Mouse (Mus musculus) kidney, adult 18-20 months (tissue): ENCODE measurements around the gene BC107364.
"Not testable (repeated sequence)": the region's sequence is repeated elsewhere in the genome, so short reads cannot be mapped to it uniquely, and the experiment has no call there.

Experiments used
- DNase-seq: peaks from one replicate; pipeline ENCODE4 v3.0.0; 2021

BC107364 gene

GRCm38 (mm10) chr3:96449762-96450585 is 2.1 kb downstream of the BC107364 start:
- not testable (repeated sequence) for DNase-seq

- DNase-seq: no peak
Measured at GRCm38 (mm10) chr3:96445436-96445835, 6.7 kb downstream of the BC107364 start.

GRCm38 (mm10) chr3:96440578-96440977 is 11.5 kb downstream of the BC107364 start:
- peak; percentile 78 for DNase-seq

DNA sequence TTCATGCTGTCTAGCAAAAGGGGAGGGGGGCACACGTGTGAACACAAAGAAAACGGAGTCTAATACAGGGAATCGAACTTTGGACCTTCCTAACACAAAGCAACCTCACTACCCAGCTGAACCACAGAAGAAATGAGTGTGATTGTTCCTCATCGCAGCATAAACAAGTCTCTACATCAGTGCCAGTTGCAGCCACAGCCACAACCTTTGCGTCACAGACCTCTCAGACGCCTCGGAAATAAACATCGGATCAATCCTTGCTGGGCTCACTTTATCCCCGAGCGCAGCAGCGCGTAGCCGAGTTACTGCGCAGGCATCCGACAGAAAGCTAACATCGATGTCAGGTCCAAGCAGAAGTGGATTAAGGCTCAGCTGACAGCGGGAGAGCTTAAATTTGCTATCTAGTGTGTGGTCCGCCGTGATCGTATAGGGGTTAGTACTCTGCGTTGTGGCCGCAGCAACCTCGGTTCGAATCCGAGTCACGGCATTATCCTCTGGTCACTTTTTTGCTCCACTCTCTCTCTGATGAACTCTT is 16.5 kb downstream of the BC107364 start:
- DNase-seq: no peak

- DNase-seq: no peak
Measured at GRCm38 (mm10) chr3:96432207-96432606, 19.9 kb downstream of the BC107364 start.

DNA sequence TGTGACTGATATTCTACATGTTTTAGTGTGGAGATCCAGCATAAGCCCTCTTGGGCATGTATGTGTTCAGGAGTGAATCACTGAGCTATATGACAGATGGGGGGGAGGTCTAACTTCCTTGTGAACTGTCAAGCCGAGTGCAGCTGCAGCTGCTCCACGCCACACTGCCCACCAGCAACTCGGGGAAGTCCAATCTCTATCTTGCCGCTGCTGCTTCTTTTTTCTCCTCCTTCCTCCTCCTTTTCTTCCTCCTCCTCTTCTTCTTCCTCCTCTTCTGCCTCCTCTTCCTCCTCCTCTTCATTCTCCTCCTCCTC is 22.3 kb downstream of the BC107364 start:
- DNase-seq: no peak

DNA sequence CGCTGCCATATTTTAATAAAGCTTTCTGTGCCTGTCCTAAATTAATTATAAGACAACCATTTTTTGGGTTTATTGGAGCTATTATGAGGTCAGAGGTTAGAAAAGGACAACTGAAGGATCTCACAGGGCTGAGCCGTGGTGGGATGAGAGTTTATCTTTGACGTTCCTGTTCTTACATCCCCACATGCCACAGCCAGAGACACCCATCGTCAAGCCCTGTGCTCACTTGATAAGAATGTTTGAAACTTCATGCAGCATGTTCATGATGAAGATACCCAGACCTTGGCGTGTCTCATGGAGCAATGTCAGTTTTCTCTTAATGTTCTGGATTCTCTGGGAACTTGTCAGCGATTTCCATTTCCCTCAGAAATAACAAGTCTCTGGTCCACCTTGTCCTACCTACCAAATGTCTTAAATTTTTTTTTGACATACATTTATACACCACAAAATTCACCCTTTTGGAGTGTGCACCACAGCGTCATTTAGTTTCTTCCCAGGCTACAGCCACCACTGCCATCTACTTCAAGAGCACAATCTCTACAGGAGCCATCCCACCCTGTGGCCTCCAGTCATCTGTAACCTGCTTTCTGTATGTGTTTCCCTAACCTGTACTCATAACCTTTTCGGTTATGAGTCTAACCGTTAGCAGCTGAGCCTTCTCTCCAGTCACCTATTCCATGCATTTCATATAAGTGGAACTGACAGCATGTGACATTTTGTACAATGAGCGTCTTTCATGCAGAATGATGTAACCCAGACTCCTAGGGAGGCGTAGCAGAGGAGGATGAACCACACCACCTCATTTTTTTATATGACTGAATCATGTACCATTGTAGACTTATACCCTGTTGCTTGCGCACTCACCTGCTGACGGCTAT is 22.9 kb downstream of the BC107364 start:
- no peak for DNase-seq

- DNase-seq: no peak
Measured at GRCm38 (mm10) chr3:96427761-96428462, 24.2 kb downstream of the BC107364 start.

GRCm38 (mm10) chr3:96427311-96427710 is 24.8 kb downstream of the BC107364 start:
- DNase-seq: no peak

DNA sequence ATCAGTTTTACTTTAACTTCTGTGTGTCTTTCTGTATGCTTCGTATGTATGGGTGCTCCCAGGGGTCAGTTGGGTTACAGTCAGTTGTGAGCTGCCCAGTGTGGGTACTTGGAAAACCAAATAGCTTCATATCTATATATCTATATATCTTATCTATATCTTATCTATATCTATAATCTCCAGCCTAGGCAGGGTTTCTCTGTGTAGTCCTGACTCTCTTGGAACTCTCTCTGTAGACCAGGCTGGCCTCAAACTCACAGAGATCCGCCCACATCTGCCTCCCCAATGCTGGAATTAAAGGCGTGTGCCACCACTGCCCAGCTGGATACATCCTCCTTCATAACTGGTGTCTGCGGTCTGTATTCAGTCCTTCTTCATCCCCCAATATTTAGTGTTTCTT is 25.8 kb downstream of the BC107364 start:
- no peak for DNase-seq

DNA sequence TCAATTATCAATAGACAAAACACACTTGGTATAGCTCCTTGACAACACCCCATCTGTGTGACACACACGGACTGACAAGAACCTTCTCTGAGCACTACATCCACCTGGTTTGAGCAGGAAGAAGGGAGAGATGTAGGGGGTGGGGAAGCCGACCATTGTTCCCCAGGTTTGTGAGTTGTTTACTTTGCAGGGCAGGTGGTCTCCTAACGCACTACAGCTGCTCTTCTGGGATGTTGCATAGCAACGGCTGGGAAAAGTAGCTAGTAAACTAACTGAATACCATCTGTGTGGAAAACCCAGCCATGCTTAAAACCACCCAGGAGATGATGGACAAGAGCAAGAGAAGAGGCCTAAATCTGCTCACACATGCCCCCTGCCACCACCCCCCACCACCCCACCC is 27.7 kb downstream of the BC107364 start:
- not testable (repeated sequence) for DNase-seq

- DNase-seq: no peak
Measured at GRCm38 (mm10) chr3:96423889-96424288, 28.2 kb downstream of the BC107364 start.

DNA sequence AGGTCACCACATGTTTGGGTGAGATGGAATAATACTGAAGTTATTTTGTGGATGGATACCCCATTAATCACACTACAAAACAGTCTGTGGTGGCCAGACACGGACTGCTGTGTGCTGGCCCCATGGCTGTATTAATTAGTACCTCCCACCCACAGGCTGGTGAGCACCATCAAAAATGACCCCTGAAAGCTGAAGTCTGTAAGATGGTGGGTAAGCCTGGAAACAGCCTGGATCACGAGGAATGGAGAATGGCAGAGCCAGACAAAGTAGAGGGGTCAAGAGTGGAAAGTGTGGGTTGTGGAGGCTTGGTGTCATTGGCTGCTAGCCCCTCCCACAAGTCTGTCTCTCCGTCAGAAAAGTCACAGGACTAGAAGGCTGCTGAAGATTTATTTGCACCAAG is 31.3 kb downstream of the BC107364 start:
- no peak for DNase-seq

- DNase-seq: not testable (repeated sequence)
Measured at GRCm38 (mm10) chr3:96418902-96419301, 33.2 kb downstream of the BC107364 start.

GRCm38 (mm10) chr3:96417850-96418815 is 34.0 kb downstream of the BC107364 start:
- DNase-seq: no peak

DNA sequence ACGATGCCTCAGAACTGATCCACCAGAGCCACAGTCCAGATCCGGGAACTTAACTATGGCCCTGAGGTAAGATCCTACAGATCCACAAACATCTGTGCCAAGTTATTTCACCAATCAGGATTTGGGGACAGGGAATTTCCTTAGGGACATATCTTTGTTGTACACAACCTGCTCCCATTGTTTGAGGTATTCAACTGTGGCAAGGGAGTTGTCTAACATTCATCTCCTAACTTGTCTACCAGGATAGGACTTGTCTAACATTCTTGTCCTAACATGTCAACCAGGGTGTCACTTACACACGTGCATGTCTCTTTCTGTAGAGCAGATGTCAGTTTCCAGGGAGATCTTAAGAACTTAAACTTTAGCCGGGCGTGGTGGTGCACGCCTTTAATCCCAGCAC is 35.5 kb downstream of the BC107364 start:
- DNase-seq: no peak

GRCm38 (mm10) chr3:96416056-96416455 is 36.0 kb downstream of the BC107364 start:
- no peak for DNase-seq

GRCm38 (mm10) chr3:96414951-96415327 is 37.2 kb downstream of the BC107364 start:
- DNase-seq: no peak

- DNase-seq: peak; percentile 55
Measured at GRCm38 (mm10) chr3:96414126-96414950, 37.8 kb downstream of the BC107364 start.

DNA sequence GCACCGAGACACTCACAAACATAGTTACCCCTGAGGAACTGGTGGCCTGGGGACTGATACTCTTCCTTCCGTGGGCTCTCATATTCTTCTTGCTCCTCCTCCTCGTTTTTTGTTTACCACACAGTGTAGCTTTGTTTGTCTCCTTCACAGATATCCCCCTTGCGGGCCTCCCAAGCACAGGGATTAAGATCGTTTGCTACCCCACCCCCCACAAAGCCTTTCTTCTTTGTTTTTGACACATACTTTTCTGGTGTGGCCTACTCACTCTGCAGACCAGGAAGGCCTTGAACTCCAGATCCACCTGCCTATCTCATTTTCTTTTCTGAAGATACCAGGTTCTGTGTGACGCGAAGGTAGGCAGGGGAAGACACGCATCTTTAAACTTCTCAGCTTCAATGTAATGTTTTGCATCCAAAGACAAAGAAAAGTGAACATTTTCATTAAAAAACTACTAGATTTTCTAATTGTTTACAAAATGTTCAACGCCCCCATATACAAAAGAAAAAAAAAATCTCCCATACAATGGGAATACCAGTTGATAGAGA is 38.5 kb downstream of the BC107364 start:
- no peak for DNase-seq

DNA sequence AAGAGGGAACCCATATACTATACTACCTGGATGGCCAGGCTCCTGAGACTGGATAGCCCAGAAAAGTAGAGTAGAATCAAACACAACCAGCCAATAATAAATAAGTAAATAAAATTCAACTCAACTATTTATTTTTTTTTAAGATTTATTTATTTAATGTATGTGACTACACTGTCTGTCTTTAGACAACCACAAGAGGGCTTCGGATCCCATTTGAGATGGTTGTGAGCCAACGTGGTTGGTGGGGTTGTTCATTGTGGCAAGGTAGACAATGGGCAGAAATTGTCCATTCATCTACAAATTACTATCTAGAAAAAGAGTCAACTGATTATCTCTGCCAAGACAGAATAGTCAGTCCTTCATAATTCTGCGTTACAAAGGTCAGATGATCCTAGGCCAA is 40.3 kb downstream of the BC107364 start:
- DNase-seq: no peak
